ENCODE assay signal across 33 mouse cellular contexts in genomic region chr19:4566880-4567279, GRCm38 (mm10). TPM values are rescaled to one million over a fixed set of nuclear protein-coding genes. Genes with fewer than 3 reads are reported as not detected.
DNase-seq lines count a peak whose midpoint lies in the region; ATAC-seq and TF ChIP-seq lines count a peak whose summit lies in the region.
"Had no signal": no experiment of that assay in that cellular context is flagged by ENCODE, and none has a peak within 500 bp of the region (broad histone marks: within the 10 kb centered on the region; RNA-seq: fewer than 3 reads in every experiment).

No protein-coding gene starts in this region.

- no peak overlapping the region for H3K27ac ChIP-seq in midbrain, embryonic 11.5 days (ENCODE audit: low read depth, low read length)
- no peak overlapping the region for H3K27ac ChIP-seq in midbrain, embryonic 13.5 days
- H3K27ac ChIP-seq in liver, adult 2 months (replicated peaks; ENCODE audit: insufficient read depth, low read depth, low read length) = peak overlapping the region; percentile 74
- H3K27ac ChIP-seq in liver, embryonic 15.5 days (replicated peaks) = peak overlapping the region; percentile 97
- H3K27ac ChIP-seq in stomach, embryonic 15.5 days = no peak overlapping the region
- H3K27ac ChIP-seq: embryonic facial prominence, embryonic 12.5 days; gastrocnemius, adult 2 months; heart, adult 2 months; hindbrain, embryonic 15.5 days; kidney, postnatal 0 days; left cerebral cortex, adult 2 months; limb, embryonic 13.5 days; lung, embryonic 15.5 days; midbrain, embryonic 15.5 days had no signal

- peaks cover under 1% of the 10 kb centered on the region; the same call in 1 of the 2 replicates for H3K4me1 ChIP-seq in midbrain, embryonic 11.5 days (ENCODE audit: control insufficient read depth, insufficient read depth, low read length)
- peaks cover 2% of the 10 kb centered on the region; the same call in 1 of the 2 replicates for H3K4me1 ChIP-seq in midbrain, embryonic 13.5 days (replicated peaks)
- peaks cover 41% of the 10 kb centered on the region for H3K4me1 ChIP-seq in liver, adult 2 months (ENCODE audit: control insufficient read depth, insufficient read depth, low read length)
- H3K4me1 ChIP-seq in liver, embryonic 15.5 days (replicated peaks) = peaks cover 99% of the 10 kb centered on the region
- H3K4me1 ChIP-seq in stomach, embryonic 15.5 days = no peaks in the 10 kb centered on the region
- H3K4me1 ChIP-seq in lung, adult 2 months (ENCODE audit: control insufficient read depth, insufficient read depth, low read length) = 0 out of 2 replicates have a peak, but pooled peaks cover 2% of the 10 kb centered on the region
- H3K4me1 ChIP-seq: embryonic facial prominence, embryonic 12.5 days; hindbrain, embryonic 15.5 days; limb, embryonic 13.5 days; lung, embryonic 15.5 days; megakaryocyte, embryonic 14.5 days; midbrain, embryonic 15.5 days had no signal

- no peak for TF ChIP-seq CTCF in liver, adult 2 months (IDR thresholded peaks at IDR 0.05; ENCODE audit: low read depth, low read length)
- no peak for TF ChIP-seq CTCF in lung, adult 2 months (IDR thresholded peaks at IDR 0.05; ENCODE audit: insufficient read depth, low read length)

- H3K27me3 ChIP-seq in midbrain, embryonic 11.5 days (ENCODE audit: control insufficient read depth, insufficient read depth, low read length) = no peaks in the 10 kb centered on the region
- no peaks in the 10 kb centered on the region for H3K27me3 ChIP-seq in midbrain, embryonic 13.5 days
- no peaks in the 10 kb centered on the region for H3K27me3 ChIP-seq in liver, adult 2 months (ENCODE audit: control insufficient read depth, insufficient read depth, low read length)
- H3K27me3 ChIP-seq in liver, embryonic 15.5 days = no peaks in the 10 kb centered on the region
- H3K27me3 ChIP-seq in stomach, embryonic 15.5 days (replicated peaks) = no peaks in the 10 kb centered on the region
- H3K27me3 ChIP-seq: embryonic facial prominence, embryonic 12.5 days; heart, embryonic 12.5 days; hindbrain, embryonic 15.5 days; limb, embryonic 13.5 days; lung, embryonic 15.5 days; midbrain, embryonic 15.5 days had no signal

- WGBS in midbrain, embryonic 11.5 days = 78% methylated on average over 2 of the region's 2 CpGs
- WGBS in midbrain, embryonic 13.5 days = 74% methylated on average over 2 of the region's 2 CpGs
- 94% methylated on average over 2 of the region's 2 CpGs for WGBS in liver, adult 2 months
- whole genome bisulfite sequencing in liver, embryonic 15.5 days (ENCODE audit: insufficient replicate concordance) = 47% methylated on average over 2 of the region's 2 CpGs
- WGBS in stomach, embryonic 15.5 days = 72% methylated on average over 2 of the region's 2 CpGs
- 79% methylated on average over 2 of the region's 2 CpGs for WGBS in lung, adult 2 months

- ATAC-seq in midbrain, embryonic 11.5 days (ENCODE audit: low FRiP score) = no peak
- no peak for ATAC-seq in midbrain, embryonic 13.5 days
- ATAC-seq in liver, embryonic 15.5 days (ENCODE audit: insufficient read depth) = peak; percentile 67
- ATAC-seq in stomach, embryonic 15.5 days (ENCODE audit: insufficient read depth, low FRiP score, low read depth) = peak; percentile 63; the same call in 1 of the 2 replicates
- ATAC-seq: forebrain, embryonic 16.5 days; midbrain, embryonic 15.5 days had no signal

- intact Hi-C loops in gastrocnemius, postnatal 36 days (cut with DNase I) = no loop called here

- no peak overlapping the region for H3K4me3 ChIP-seq in midbrain, embryonic 11.5 days (ENCODE audit: low read depth, low read length)
- no peak overlapping the region for H3K4me3 ChIP-seq in midbrain, embryonic 13.5 days (replicated peaks)
- H3K4me3 ChIP-seq in liver, adult 2 months (ENCODE audit: insufficient read depth, low read depth, low read length) = no peak overlapping the region
- H3K4me3 ChIP-seq in liver, embryonic 15.5 days (replicated peaks) = no peak overlapping the region
- no peak overlapping the region for H3K4me3 ChIP-seq in stomach, embryonic 15.5 days (replicated peaks)
- H3K4me3 ChIP-seq in lung, adult 2 months (replicated peaks; ENCODE audit: extremely low read depth, low read depth, low read length) = no peak overlapping the region
- H3K4me3 ChIP-seq: embryonic facial prominence, embryonic 12.5 days; gastrocnemius, adult 2 months; heart, adult 2 months; heart, embryonic 12.5 days; hindbrain, embryonic 15.5 days; left cerebral cortex, adult 2 months; limb, embryonic 13.5 days; lung, embryonic 15.5 days; megakaryocyte, embryonic 14.5 days; midbrain, embryonic 15.5 days had no signal

- no peaks in the 10 kb centered on the region for H3K36me3 ChIP-seq in midbrain, embryonic 11.5 days (ENCODE audit: control insufficient read depth, insufficient read depth, low read length)
- no peaks in the 10 kb centered on the region for H3K36me3 ChIP-seq in midbrain, embryonic 13.5 days
- no peaks in the 10 kb centered on the region for H3K36me3 ChIP-seq in liver, adult 2 months (ENCODE audit: control insufficient read depth, insufficient read depth, low read length)
- H3K36me3 ChIP-seq in liver, embryonic 15.5 days (replicated peaks) = no peaks in the 10 kb centered on the region
- no peaks in the 10 kb centered on the region for H3K36me3 ChIP-seq in stomach, embryonic 15.5 days
- H3K36me3 ChIP-seq: embryonic facial prominence, embryonic 12.5 days; G1E; heart, embryonic 12.5 days; hindbrain, embryonic 15.5 days; limb, embryonic 13.5 days; lung, embryonic 15.5 days; midbrain, embryonic 15.5 days had no signal

- TF ChIP-seq POLR2A in liver, adult 2 months (IDR thresholded peaks at IDR 0.05; ENCODE audit: extremely low read depth, insufficient read depth, low read length) = no peak
- no peak for TF ChIP-seq POLR2A in lung, adult 2 months (IDR thresholded peaks at IDR 0.05; ENCODE audit: borderline replicate concordance, extremely low read depth, low read depth, low read length)

- DNase-seq in midbrain, embryonic 11.5 days (ENCODE audit: low spot score, missing footprints) = peak; percentile 33
- no peak for DNase-seq in liver, adult 2 months (ENCODE audit: extremely low read depth, low read depth, low spot score)
- DNase-seq in gastrocnemius, postnatal 36 days = no peak
- DNase-seq in urinary bladder, postnatal 25 days (ENCODE audit: low spot score) = no peak
- DNase-seq in lung, adult 2 months = no peak
- DNase-seq: adrenal gland, adult 8-10 months; cerebellum, adult 11 months; cerebellum, adult 9-10 months; cerebellum, postnatal 36 days; gastrocnemius, adult 2 months; heart, adult 2 months; heart, postnatal 4 days; kidney, adult 8-10 months; kidney, postnatal 4 days; layer of hippocampus, adult 9-11 months; lung, postnatal 36 days; right cerebral cortex, postnatal 25 days; thymus, adult 2 months had no signal

- H3K79me2 ChIP-seq in liver, adult 2 months (ENCODE audit: control insufficient read depth, insufficient read depth, low read length) = peaks cover 12% of the 10 kb centered on the region; the same call in 1 of the 2 replicates

- H3K4me2 ChIP-seq in midbrain, embryonic 11.5 days = no peak overlapping the region
- no peak overlapping the region for H3K4me2 ChIP-seq in midbrain, embryonic 13.5 days (replicated peaks)
- H3K4me2 ChIP-seq in liver, embryonic 15.5 days = peak overlapping the region; percentile 14
- H3K4me2 ChIP-seq in stomach, embryonic 15.5 days = no peak overlapping the region
- H3K4me2 ChIP-seq: embryonic facial prominence, embryonic 12.5 days; heart, embryonic 12.5 days; hindbrain, embryonic 15.5 days; limb, embryonic 13.5 days; lung, embryonic 15.5 days; midbrain, embryonic 15.5 days had no signal

- no peak overlapping the region for H3K9ac ChIP-seq in midbrain, embryonic 11.5 days (ENCODE audit: low read length)
- H3K9ac ChIP-seq in midbrain, embryonic 13.5 days (replicated peaks) = no peak overlapping the region
- H3K9ac ChIP-seq in liver, adult 2 months (ENCODE audit: low read depth, low read length) = no peak overlapping the region
- H3K9ac ChIP-seq in liver, embryonic 15.5 days = peak overlapping the region; percentile 26
- H3K9ac ChIP-seq in stomach, embryonic 15.5 days = no peak overlapping the region
- H3K9ac ChIP-seq: embryonic facial prominence, embryonic 12.5 days; heart, embryonic 12.5 days; hindbrain, embryonic 15.5 days; limb, embryonic 13.5 days; lung, embryonic 15.5 days; midbrain, embryonic 15.5 days had no signal

- no peaks in the 10 kb centered on the region for H3K9me3 ChIP-seq in midbrain, embryonic 11.5 days (ENCODE audit: control insufficient read depth, low read length)
- no peaks in the 10 kb centered on the region for H3K9me3 ChIP-seq in midbrain, embryonic 13.5 days
- no peaks in the 10 kb centered on the region for H3K9me3 ChIP-seq in liver, embryonic 15.5 days (replicated peaks)
- H3K9me3 ChIP-seq in stomach, embryonic 15.5 days = no peaks in the 10 kb centered on the region
- H3K9me3 ChIP-seq: embryonic facial prominence, embryonic 12.5 days; G1E; heart, embryonic 12.5 days; hindbrain, embryonic 15.5 days; limb, embryonic 13.5 days; lung, embryonic 15.5 days; megakaryocyte, embryonic 14.5 days; midbrain, embryonic 15.5 days had no signal

RNA-seq across cellular contexts. Expression of gene Lrfn4, which starts 48.6 kb away (rescaled TPM):
- polyA plus RNA-seq in midbrain, embryonic 11.5 days (2014; fragmentation: Nextera tagmentation; extraction: Ambion mirVana) = 7.5 and 7.6 TPM in 2 replicates
- polyA plus RNA-seq in midbrain, embryonic 13.5 days (2015; fragmentation: Nextera tagmentation; extraction: Ambion mirVana) = 8.8 and 10.1 TPM in 2 replicates
- total RNA-seq in liver, adult 2 months (2014; rRNA removed) = 0.13 and 0.18 TPM in 2 replicates
- polyA plus RNA-seq in liver, adult 2 months (2012; rRNA removed) = 0.27 and 0.35 TPM in 2 replicates
- polyA plus RNA-seq in liver, embryonic 15.5 days (2015; fragmentation: Nextera tagmentation; extraction: Ambion mirVana) = 0.43 and 0.46 TPM in 2 replicates
- 5.7 and 6.1 TPM in 2 replicates for polyA plus RNA-seq in stomach, embryonic 15.5 days (2015; fragmentation: Nextera tagmentation; extraction: Ambion mirVana)
- total RNA-seq in gastrocnemius, postnatal 36 days (2021) = 1 to 10 TPM; 1.1 to 1.8 TPM
- polyA plus RNA-seq in lung, adult 2 months (2012; rRNA removed) = 24.6 and 28.8 TPM in 2 replicates
- total RNA-seq: neutrophil, adult 5-6 weeks had no signal

RNA-seq across cellular contexts. Expression of gene Pcx, which starts 56.6 kb away (rescaled TPM):
- polyA plus RNA-seq in midbrain, embryonic 11.5 days (2014; fragmentation: Nextera tagmentation; extraction: Ambion mirVana) = 13.8 and 14.0 TPM in 2 replicates
- 18.7 and 20.7 TPM in 2 replicates for polyA plus RNA-seq in midbrain, embryonic 13.5 days (2015; fragmentation: Nextera tagmentation; extraction: Ambion mirVana)
- total RNA-seq in liver, adult 2 months (2014; rRNA removed) = 266 and 269 TPM in 2 replicates
- 237 and 274 TPM in 2 replicates for polyA plus RNA-seq in liver, adult 2 months (2012; rRNA removed)
- polyA plus RNA-seq in liver, embryonic 15.5 days (2015; fragmentation: Nextera tagmentation; extraction: Ambion mirVana) = 56.3 and 79.3 TPM in 2 replicates
- 18.0 and 19.1 TPM in 2 replicates for polyA plus RNA-seq in stomach, embryonic 15.5 days (2015; fragmentation: Nextera tagmentation; extraction: Ambion mirVana)
- total RNA-seq in gastrocnemius, postnatal 36 days (2021) = 10 to 100 TPM; 62.5 to 63.4 TPM
- polyA plus RNA-seq in lung, adult 2 months (2012; rRNA removed) = 52.7 and 62.6 TPM in 2 replicates

RNA-seq across cellular contexts. Expression of gene Rce1, which starts 58.6 kb away (rescaled TPM):
- 61.0 and 68.7 TPM in 2 replicates for polyA plus RNA-seq in midbrain, embryonic 11.5 days (2014; fragmentation: Nextera tagmentation; extraction: Ambion mirVana)
- polyA plus RNA-seq in midbrain, embryonic 13.5 days (2015; fragmentation: Nextera tagmentation; extraction: Ambion mirVana) = 56.8 and 59.9 TPM in 2 replicates
- total RNA-seq in liver, adult 2 months (2014; rRNA removed) = 14.8 and 15.7 TPM in 2 replicates
- polyA plus RNA-seq in liver, adult 2 months (2012; rRNA removed) = 31.0 and 44.9 TPM in 2 replicates
- 24.1 and 25.3 TPM in 2 replicates for polyA plus RNA-seq in liver, embryonic 15.5 days (2015; fragmentation: Nextera tagmentation; extraction: Ambion mirVana)
- polyA plus RNA-seq in stomach, embryonic 15.5 days (2015; fragmentation: Nextera tagmentation; extraction: Ambion mirVana) = 66.1 and 66.8 TPM in 2 replicates
- 1 to 10 TPM; 4.6 to 5.7 TPM for total RNA-seq in gastrocnemius, postnatal 36 days (2021)
- 86.2 and 98.0 TPM in 2 replicates for polyA plus RNA-seq in lung, adult 2 months (2012; rRNA removed)

Comparison
In these comparisons a context has a peak if more than half of its experiments do, and no peak if none do; other contexts are left out.
1. ATAC-seq: peak in liver, embryonic 15.5 days (single experiment) and stomach, embryonic 15.5 days (single experiment); none in midbrain, embryonic 11.5 days (single experiment) and midbrain, embryonic 13.5 days (single experiment).
2. H3K27ac ChIP-seq: peak in liver, adult 2 months (single experiment) and liver, embryonic 15.5 days (single experiment); none in midbrain, embryonic 11.5 days (single experiment), midbrain, embryonic 13.5 days (single experiment) and stomach, embryonic 15.5 days (single experiment).